Comparison of ENCODE assay signal across 11 mouse cellular contexts in genomic region chr3:121480030-121480960, GRCm38 (mm10). TPM values are rescaled to one million over a fixed set of nuclear protein-coding genes. Genes with fewer than 3 reads are reported as not detected.
A peak's percentile ranks its signal among the peaks of the same experiment; 100 is the strongest.
DNase-seq lines count a peak whose midpoint lies in the region; ATAC-seq lines count a peak whose summit lies in the region.
"Had no signal": no experiment of that assay in that cellular context is flagged by ENCODE, and none has a peak within 500 bp of the region (broad histone marks: within the 10 kb centered on the region; RNA-seq: fewer than 3 reads in every experiment).

No protein-coding gene starts in this region.

- no peak overlapping the region for H3K9ac ChIP-seq in neural tube, embryonic 13.5 days
- no peak overlapping the region for H3K9ac ChIP-seq in hindbrain, embryonic 15.5 days
- H3K9ac ChIP-seq: heart, embryonic 15.5 days had no signal

- DNase-seq in neural tube, embryonic 10.5 days (ENCODE audit: extremely low spot score, low spot score), result no peak
- DNase-seq in midbrain, embryonic 10.5 days (ENCODE audit: low spot score), result peak; percentile 47
- no peak for DNase-seq in left cerebral cortex, adult 9 months (ENCODE audit: low spot score in 2 of 2)
- no peak for DNase-seq in embryo, embryonic 10 days (ENCODE audit: low spot score)
- DNase-seq in adipocyte (ENCODE audit: low spot score), result no peak
- no peak for DNase-seq in adrenal gland, adult (ENCODE audit: inconsistent age in 2 of 2, low spot score in 1 of 2)
- DNase-seq: kidney, adult 9 months; lung, postnatal 10 days had no signal

- 62% methylated on average over 26 of the region's 26 CpGs for WGBS in neural tube, embryonic 13.5 days
- 43% methylated on average over 26 of the region's 26 CpGs for WGBS in hindbrain, embryonic 15.5 days
- 40% methylated on average over 26 of the region's 26 CpGs for WGBS in midbrain, embryonic 10.5 days

- H3K4me1 ChIP-seq in neural tube, embryonic 13.5 days (replicated peaks), result peaks cover 37% of the 10 kb centered on the region
- H3K4me1 ChIP-seq in hindbrain, embryonic 15.5 days (replicated peaks), result peaks cover 25% of the 10 kb centered on the region
- H3K4me1 ChIP-seq in midbrain, embryonic 10.5 days, result peaks cover 54% of the 10 kb centered on the region

- no peaks in the 10 kb centered on the region for H3K9me3 ChIP-seq in neural tube, embryonic 13.5 days
- no peaks in the 10 kb centered on the region for H3K9me3 ChIP-seq in hindbrain, embryonic 15.5 days
- H3K9me3 ChIP-seq in midbrain, embryonic 10.5 days (replicated peaks), result no peaks in the 10 kb centered on the region
- H3K9me3 ChIP-seq: heart, embryonic 15.5 days had no signal

- H3K27me3 ChIP-seq in neural tube, embryonic 13.5 days, result no peaks in the 10 kb centered on the region; the same call in 1 of the 2 replicates
- H3K27me3 ChIP-seq in hindbrain, embryonic 15.5 days, result no peaks in the 10 kb centered on the region
- peaks cover 6% of the 10 kb centered on the region; the same call in 1 of the 2 replicates for H3K27me3 ChIP-seq in midbrain, embryonic 10.5 days (ENCODE audit: low read depth, poor library complexity, severe bottlenecking)
- H3K27me3 ChIP-seq: heart, embryonic 15.5 days had no signal

- no peak overlapping the region for H3K4me2 ChIP-seq in neural tube, embryonic 13.5 days
- H3K4me2 ChIP-seq in hindbrain, embryonic 15.5 days, result no peak overlapping the region
- H3K4me2 ChIP-seq: heart, embryonic 15.5 days had no signal

- H3K27ac ChIP-seq in neural tube, embryonic 13.5 days (replicated peaks), result peak overlapping the region; percentile 71
- no peak overlapping the region for H3K27ac ChIP-seq in hindbrain, embryonic 15.5 days (replicated peaks)
- peak overlapping the region; percentile 71 for H3K27ac ChIP-seq in midbrain, embryonic 10.5 days (replicated peaks)
- H3K27ac ChIP-seq: heart, embryonic 15.5 days had no signal

- no peak for ATAC-seq in neural tube, embryonic 13.5 days (ENCODE audit: low read depth)
- peak; percentile 14 for ATAC-seq in hindbrain, embryonic 15.5 days (ENCODE audit: low FRiP score, low read depth)

- H3K36me3 ChIP-seq in neural tube, embryonic 13.5 days, result no peaks in the 10 kb centered on the region
- H3K36me3 ChIP-seq in hindbrain, embryonic 15.5 days, result no peaks in the 10 kb centered on the region
- no peaks in the 10 kb centered on the region for H3K36me3 ChIP-seq in midbrain, embryonic 10.5 days
- H3K36me3 ChIP-seq: heart, embryonic 15.5 days had no signal

- no peak overlapping the region for H3K4me3 ChIP-seq in neural tube, embryonic 13.5 days
- no peak overlapping the region for H3K4me3 ChIP-seq in hindbrain, embryonic 15.5 days
- no peak overlapping the region for H3K4me3 ChIP-seq in midbrain, embryonic 10.5 days
- H3K4me3 ChIP-seq: heart, embryonic 15.5 days had no signal

RNA-seq across cellular contexts. Expression of gene Slc44a3, which starts 51.9 kb away (rescaled TPM):
- polyA plus RNA-seq in neural tube, embryonic 13.5 days (2015; fragmentation: Nextera tagmentation; extraction: Ambion mirVana), result 0.73 and 0.77 TPM in 2 replicates
- polyA plus RNA-seq in hindbrain, embryonic 15.5 days (2015; fragmentation: Nextera tagmentation; extraction: Ambion mirVana), result 1.0 and 1.2 TPM in 2 replicates
- 0.43 and 0.66 TPM in 2 replicates for polyA plus RNA-seq in midbrain, embryonic 10.5 days (2016; fragmentation: Nextera tagmentation; extraction: Ambion mirVana)

RNA-seq across cellular contexts. Expression of gene Cnn3, which starts 54.0 kb away (rescaled TPM):
- 643 and 747 TPM in 2 replicates for polyA plus RNA-seq in neural tube, embryonic 13.5 days (2015; fragmentation: Nextera tagmentation; extraction: Ambion mirVana)
- polyA plus RNA-seq in hindbrain, embryonic 15.5 days (2015; fragmentation: Nextera tagmentation; extraction: Ambion mirVana), result 423 and 447 TPM in 2 replicates
- 947 and 1,037 TPM in 2 replicates for polyA plus RNA-seq in midbrain, embryonic 10.5 days (2016; fragmentation: Nextera tagmentation; extraction: Ambion mirVana)
